Mouse (Mus musculus) hindbrain, embryonic 12.5 days (tissue): ENCODE data around the gene Olfr1359. TPM values are rescaled to one million over a fixed set of nuclear protein-coding genes. Genes with fewer than 3 reads are reported as not detected.
"Not testable (repeated sequence)": the region's sequence is repeated elsewhere in the genome, so short reads cannot be mapped to it uniquely, and the experiment has no call there.

Experiments
- ATAC-seq: fragments of 200-750 bp; cut with Nextera tagmentation; 2 replicates; pipeline ENCODE4 v1.8.0; 2017; ENCODE audit warnings: moderate TSS enrichment; ENCODE audit not compliant: low FRiP score
- H3K27ac ChIP-seq: fragments of 300-500 bp; sonication (generic); 2 replicates; pipeline ENCODE4 v1.5.1; 2016; ENCODE audit warnings: mild to moderate bottlenecking
- H3K27me3 ChIP-seq: fragments of 300-500 bp; sonication (generic); 2 replicates; pipeline ENCODE4 v1.6.1; 2016; ENCODE audit warnings: mild to moderate bottlenecking
- H3K36me3 ChIP-seq: fragments of 300-500 bp; sonication (generic); 2 replicates; pipeline ENCODE4 v1.6.1; 2016; ENCODE audit warnings: mild to moderate bottlenecking
- H3K4me1 ChIP-seq: fragments of 300-500 bp; sonication (generic); 2 replicates; pipeline ENCODE4 v1.6.1; 2016
- H3K4me2 ChIP-seq: fragments of 300-500 bp; sonication (generic); replicated peaks from 2 replicates; pipeline ENCODE4 v1.6.1; 2016; ENCODE audit warnings: mild to moderate bottlenecking
- H3K4me3 ChIP-seq: fragments of 300-500 bp; sonication (generic); 2 replicates; pipeline ENCODE4 v1.5.1; 2016; ENCODE audit warnings: mild to moderate bottlenecking
- H3K9ac ChIP-seq: fragments of 300-500 bp; sonication (generic); 2 replicates; pipeline ENCODE4 v1.6.1; 2016; ENCODE audit warnings: mild to moderate bottlenecking, moderate library complexity
- H3K9me3 ChIP-seq: fragments of 300-500 bp; sonication (generic); replicated peaks from 2 replicates; pipeline ENCODE4 v1.6.1; 2016; ENCODE audit warnings: mild to moderate bottlenecking
- WGBS: fragments of 180-500 bp; shearing (Covaris S2); methylation state at CpG from one replicate; pipeline ENCODE4 v1.1.7; 2016; 5-methylcytosine and 5-hydroxymethylcytosine counted together
- polyA plus RNA-seq: library from polyadenylated mRNA; unstranded; fragments of >200 nt; fragmentation: Nextera tagmentation; extraction: Ambion mirVana; gene quantifications from 2 replicates; pipeline ENCODE4 v1.2.1, GENCODE M21; 2016

Gene Olfr1359
- polyA plus RNA-seq, 1 experiment from 2014 or later, result not detected

GRCm38 (mm10) chr13:21717397-21718357, 19.8 kb downstream of the Olfr1359 start, which contains the start of gene Hist1h3h:
Gene Hist1h3h (plus strand): TSS chr13:21717659.
- peaks cover 30% of the 10 kb centered on the region for H3K4me1 ChIP-seq
- not testable (repeated sequence) for H3K9me3 ChIP-seq, H3K27me3 ChIP-seq, H3K36me3 ChIP-seq
- WGBS, result 1% methylated on average over 26 of the region's 56 CpGs
- peak within 1 kb of the TSS; percentile 66 for H3K9ac ChIP-seq
- peak within 1 kb of the TSS; percentile 77 for H3K4me2 ChIP-seq
- H3K4me3 ChIP-seq, result peak within 1 kb of the TSS; percentile 45
- H3K27ac ChIP-seq, result peak within 1 kb of the TSS; percentile 89
- ATAC-seq, result peak; percentile 46

- 60% methylated on average over 4 of the region's 4 CpGs for WGBS
- Histone ChIP-seq H3K27ac (peak overlapping the region; percentile 84), H3K4me2 (peak overlapping the region; percentile 68), H3K4me3 (peak overlapping the region; percentile 45), H3K4me1 (peaks cover 31% of the 10 kb centered on the region), H3K27me3 (no peaks in the 10 kb centered on the region), H3K9ac (peak overlapping the region; percentile 66), H3K9me3 (no peaks in the 10 kb centered on the region), H3K36me3 (no peaks in the 10 kb centered on the region)
- no peak for ATAC-seq
Measured at GRCm38 (mm10) chr13:21718381-21719080, 20.6 kb downstream of the Olfr1359 start.

- peak; percentile 1 for ATAC-seq
- Histone ChIP-seq H3K4me2 (peak overlapping the region; percentile 59), H3K27ac (peak overlapping the region; percentile 88), H3K4me1 (peaks cover 23% of the 10 kb centered on the region), H3K9ac (peak overlapping the region; percentile 56; the same call in 1 of the 2 replicates), H3K4me3 (peak overlapping the region; percentile 34)
- H3K36me3 ChIP-seq, H3K27me3 ChIP-seq, H3K9me3 ChIP-seq: not testable (repeated sequence)
- WGBS, result 1% methylated on average over 23 of the region's 44 CpGs
Measured at GRCm38 (mm10) chr13:21721107-21721756, 23.3 kb downstream of the Olfr1359 start.

GRCm38 (mm10) chr13:21721757-21722372, 24.0 kb downstream of the Olfr1359 start, which contains the start of gene Hist1h2bm:
Gene Hist1h2bm (plus strand): TSS chr13:21722044.
- under 1% methylated on average over 37 of the region's 37 CpGs for WGBS

DNA sequence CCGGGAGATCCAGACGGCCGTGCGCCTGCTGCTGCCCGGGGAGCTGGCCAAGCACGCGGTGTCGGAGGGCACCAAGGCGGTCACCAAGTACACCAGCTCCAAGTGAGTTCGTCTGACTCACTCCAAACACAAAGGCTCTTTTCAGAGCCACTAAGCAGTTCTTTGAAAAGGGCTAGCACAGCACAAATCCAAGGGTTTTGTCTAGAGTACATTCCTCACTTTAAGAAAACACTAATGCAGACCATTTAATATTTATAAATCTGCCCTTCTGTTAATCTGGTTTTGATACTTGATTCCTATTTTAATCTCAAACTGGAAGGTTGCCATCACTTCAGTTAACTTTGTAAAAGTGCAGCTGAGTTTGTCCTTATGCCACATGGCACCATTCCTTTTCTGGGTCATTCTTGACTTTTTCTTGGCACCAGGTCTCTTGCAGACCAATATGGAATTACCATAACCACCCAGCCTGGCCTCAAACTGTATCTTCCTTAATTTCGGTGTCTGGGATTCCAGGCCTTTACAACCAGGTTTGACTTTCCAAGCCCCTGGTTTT, 24.5 kb downstream of the Olfr1359 start:
- WGBS, result 2% methylated on average over 11 of the region's 11 CpGs
- peaks cover 19% of the 10 kb centered on the region for H3K4me1 ChIP-seq
- H3K4me3 ChIP-seq, result peak overlapping the region; percentile 34
- H3K27me3 ChIP-seq, result no peaks in the 10 kb centered on the region
- peak overlapping the region; percentile 59 for H3K4me2 ChIP-seq
- H3K9ac ChIP-seq, result peak overlapping the region; percentile 61
- ATAC-seq, result peak; percentile 46
- no peaks in the 10 kb centered on the region for H3K9me3 ChIP-seq
- H3K36me3 ChIP-seq, result no peaks in the 10 kb centered on the region
- H3K27ac ChIP-seq, result peak overlapping the region; percentile 88

More at GRCm38 (mm10) chr13:21721757-21722372, 24.0 kb downstream of the Olfr1359 start, which contains the start of gene Hist1h2bm:
- H3K36me3 ChIP-seq, H3K9me3 ChIP-seq, H3K27me3 ChIP-seq: not testable (repeated sequence)
- peak within 1 kb of the TSS; percentile 34 for H3K4me3 ChIP-seq
- peak within 1 kb of the TSS; percentile 88 for H3K27ac ChIP-seq
- peak within 1 kb of the TSS; percentile 59 for H3K4me2 ChIP-seq
- H3K4me1 ChIP-seq, result peaks cover 21% of the 10 kb centered on the region
- H3K9ac ChIP-seq, result peak within 1 kb of the TSS; percentile 61
- ATAC-seq, result peak; percentile 97

GRCm38 (mm10) chr13:21722993-21723836, 25.3 kb downstream of the Olfr1359 start:
- no peak overlapping the region for H3K27ac ChIP-seq
- 0 out of 2 replicates have a peak overlapping the region, but pooled peaks have one; percentile 34 for H3K4me3 ChIP-seq
- peak overlapping the region; percentile 59 for H3K4me2 ChIP-seq
- H3K36me3 ChIP-seq, result no peaks in the 10 kb centered on the region
- 32% methylated on average over 5 of the region's 5 CpGs for WGBS
- H3K9me3 ChIP-seq, result no peaks in the 10 kb centered on the region
- H3K4me1 ChIP-seq, result peaks cover 20% of the 10 kb centered on the region
- no peak for ATAC-seq
- H3K27me3 ChIP-seq, result no peaks in the 10 kb centered on the region
- no peak overlapping the region for H3K9ac ChIP-seq

DNA sequence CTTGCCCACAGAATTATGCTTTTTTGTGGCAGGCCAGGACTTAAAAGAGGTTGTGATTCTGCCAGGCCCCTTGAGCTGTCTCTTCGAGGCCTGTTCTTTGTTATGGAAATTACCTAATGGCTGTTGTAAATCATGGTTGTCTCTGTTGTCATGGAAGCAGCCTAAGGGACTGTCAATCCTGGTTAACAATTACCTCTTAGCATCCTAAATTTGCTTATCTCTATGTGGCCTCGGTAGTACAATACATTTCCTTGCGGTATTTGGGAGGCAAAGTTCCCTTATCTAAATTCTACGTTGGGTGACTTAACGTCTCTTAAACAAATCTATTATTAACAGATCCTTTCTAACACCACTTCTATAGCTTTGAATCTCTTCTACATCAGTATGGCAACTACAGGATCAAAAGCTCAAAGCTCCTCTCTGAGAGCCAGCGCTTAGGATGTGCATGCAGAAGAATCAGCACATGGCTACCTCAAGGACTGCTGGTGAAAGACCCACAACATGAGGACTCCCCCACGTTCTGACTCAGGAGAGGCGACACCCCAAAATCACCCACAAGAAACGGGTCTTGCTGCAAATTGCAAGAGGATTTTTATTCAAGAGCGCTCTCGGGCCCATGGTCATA, 30.1 kb downstream of the Olfr1359 start:
- H3K27me3 ChIP-seq, result no peaks in the 10 kb centered on the region
- H3K4me3 ChIP-seq, result no peak overlapping the region
- 0 out of 2 replicates have a peak overlapping the region, but pooled peaks have one; percentile 3 for H3K4me2 ChIP-seq
- 28% methylated on average over 11 of the region's 11 CpGs for WGBS
- peak overlapping the region; percentile 70 for H3K27ac ChIP-seq
- peaks cover 4% of the 10 kb centered on the region; the same call in 1 of the 2 replicates for H3K4me1 ChIP-seq
- no peaks in the 10 kb centered on the region for H3K9me3 ChIP-seq
- peak; percentile 85 for ATAC-seq
- H3K36me3 ChIP-seq, result no peaks in the 10 kb centered on the region
- no peak overlapping the region for H3K9ac ChIP-seq

GRCm38 (mm10) chr13:21729544-21729943, 31.6 kb downstream of the Olfr1359 start:
- Histone ChIP-seq H3K9ac (no peak overlapping the region), H3K36me3 (no peaks in the 10 kb centered on the region), H3K9me3 (no peaks in the 10 kb centered on the region), H3K27ac (no peak overlapping the region), H3K4me3 (no peak overlapping the region), H3K4me1 (peaks cover 10% of the 10 kb centered on the region), H3K27me3 (no peaks in the 10 kb centered on the region), H3K4me2 (no peak overlapping the region)
- no peak for ATAC-seq
- 50% methylated on average over 1 of the region's 1 CpGs for WGBS

- Histone ChIP-seq H3K27me3 (no peaks in the 10 kb centered on the region), H3K9ac (0 out of 2 replicates have a peak overlapping the region, but pooled peaks have one; percentile 2), H3K4me2 (peak overlapping the region; percentile 62), H3K36me3 (no peaks in the 10 kb centered on the region), H3K4me1 (peaks cover 10% of the 10 kb centered on the region), H3K9me3 (no peaks in the 10 kb centered on the region), H3K4me3 (no peak overlapping the region), H3K27ac (peak overlapping the region; percentile 98)
- WGBS, result 65% methylated on average over 5 of the region's 5 CpGs
- ATAC-seq, result no peak; the same call in 1 of the 2 replicates
Measured at GRCm38 (mm10) chr13:21733466-21733865, 35.6 kb downstream of the Olfr1359 start.
